Mouse (Mus musculus): ENCODE measurements at regions not wholly inside any gene's neighbourhood (a gene's known extent, or its start where the extent isn't known, plus 50 kb on each side); places are given as distances from the start of the nearest gene placed in this dataset.

DNA sequence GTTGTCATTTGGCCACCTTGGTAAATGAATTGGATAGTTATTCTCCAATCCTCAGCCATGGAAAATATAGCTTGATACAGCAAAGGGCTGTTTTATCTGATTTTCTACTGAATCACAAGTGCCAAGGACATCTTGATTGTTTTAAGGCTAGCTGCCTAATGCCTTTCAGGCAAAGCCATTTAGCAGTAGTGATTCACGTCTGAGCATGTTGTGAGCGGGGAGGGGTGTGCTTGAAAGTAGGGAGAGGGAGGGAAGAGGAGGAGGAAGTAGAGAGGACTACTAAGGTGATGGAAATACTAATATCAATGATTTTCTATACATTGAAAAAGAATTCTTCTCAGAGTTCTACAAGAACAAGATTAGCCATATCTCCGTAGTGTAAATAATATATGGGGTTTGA lies 362.9 kb upstream of the 5930422O12Rik start:
- WGBS, result 81% methylated on average over 3 of the region's 3 CpGs
- no peaks in the 10 kb centered on the region for H3K27me3 ChIP-seq
- no peaks in the 10 kb centered on the region for H3K9me3 ChIP-seq
- no peak overlapping the region for H3K4me2 ChIP-seq (replicated peaks)
- no peaks in the 10 kb centered on the region for H3K36me3 ChIP-seq
- H3K9ac ChIP-seq (replicated peaks), result no peak overlapping the region
- H3K4me1 ChIP-seq (replicated peaks), result no peaks in the 10 kb centered on the region
- no peak overlapping the region for H3K4me3 ChIP-seq (replicated peaks)
- no peak for ATAC-seq
- H3K27ac ChIP-seq, result no peak overlapping the region

- 88% methylated on average over 6 of the region's 6 CpGs for WGBS
- Histone ChIP-seq H3K36me3 (no peaks in the 10 kb centered on the region), H3K4me3 (replicated peaks) (no peak overlapping the region), H3K4me1 (replicated peaks) (no peaks in the 10 kb centered on the region), H3K9me3 (no peaks in the 10 kb centered on the region), H3K27ac (no peak overlapping the region), H3K27me3 (no peaks in the 10 kb centered on the region), H3K9ac (replicated peaks) (no peak overlapping the region), H3K4me2 (replicated peaks) (no peak overlapping the region)
- ATAC-seq, result no peak
Observed at GRCm38 (mm10) chr8:33066168-33066567, 362.3 kb upstream of the 5930422O12Rik start.

DNA sequence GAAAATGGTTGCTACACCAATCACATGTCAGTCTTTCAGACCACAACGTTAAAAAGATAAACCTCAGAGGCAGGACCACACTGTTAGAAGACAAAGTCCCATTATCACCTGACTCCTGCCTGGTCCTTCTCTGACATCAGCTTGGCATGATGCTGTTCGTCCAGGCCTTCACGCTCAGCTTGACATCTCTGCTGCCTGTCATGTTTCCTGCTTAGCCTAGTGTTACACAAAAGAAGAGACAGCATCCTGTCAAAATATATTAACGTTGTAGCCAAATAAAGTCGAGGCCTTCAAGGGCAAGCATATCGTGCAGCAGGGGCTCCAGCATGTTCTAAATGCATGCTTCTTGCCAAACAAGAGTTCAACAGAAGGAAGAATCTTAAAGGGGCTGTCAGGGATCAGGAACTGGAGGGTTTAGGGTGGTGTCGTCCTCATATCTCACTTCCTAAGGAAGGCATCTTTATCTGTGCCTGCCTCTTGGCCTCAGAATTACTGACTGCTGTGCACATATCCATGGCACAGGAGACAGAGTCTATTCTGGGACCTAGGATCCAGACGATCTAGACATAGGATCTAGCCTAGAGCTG lies 361.0 kb upstream of the 5930422O12Rik start:
- no peaks in the 10 kb centered on the region for H3K9me3 ChIP-seq

GRCm38 (mm10) chr8:33068468-33068867 lies 360.0 kb upstream of the 5930422O12Rik start:
- H3K36me3 ChIP-seq, result no peaks in the 10 kb centered on the region
- H3K4me2 ChIP-seq (replicated peaks), result no peak overlapping the region
- H3K4me3 ChIP-seq (replicated peaks), result no peak overlapping the region
- H3K27ac ChIP-seq, result no peak overlapping the region
- H3K27me3 ChIP-seq, result no peaks in the 10 kb centered on the region
- ATAC-seq, result no peak
- WGBS, result 85% methylated on average over 5 of the region's 5 CpGs
- H3K4me1 ChIP-seq (replicated peaks), result no peaks in the 10 kb centered on the region
- no peak overlapping the region for H3K9ac ChIP-seq (replicated peaks)
- no peaks in the 10 kb centered on the region for H3K9me3 ChIP-seq

More for the DNA sequence above, 361.0 kb upstream of the 5930422O12Rik start:
- Histone ChIP-seq H3K27me3 (no peaks in the 10 kb centered on the region), H3K4me2 (replicated peaks) (no peak overlapping the region), H3K36me3 (no peaks in the 10 kb centered on the region), H3K4me3 (replicated peaks) (no peak overlapping the region), H3K9ac (replicated peaks) (no peak overlapping the region), H3K27ac (no peak overlapping the region), H3K4me1 (replicated peaks) (no peaks in the 10 kb centered on the region)
- no peak for ATAC-seq
- WGBS, result 63% methylated on average over 8 of the region's 8 CpGs

- Histone ChIP-seq H3K4me2 (replicated peaks) (no peak overlapping the region), H3K27me3 (no peaks in the 10 kb centered on the region), H3K4me3 (replicated peaks) (no peak overlapping the region), H3K9me3 (no peaks in the 10 kb centered on the region), H3K27ac (no peak overlapping the region), H3K36me3 (no peaks in the 10 kb centered on the region), H3K4me1 (replicated peaks) (peaks cover 12% of the 10 kb centered on the region), H3K9ac (replicated peaks) (no peak overlapping the region)
- 41% methylated on average over 1 of the region's 1 CpGs for WGBS
- ATAC-seq, result no peak
Observed at GRCm38 (mm10) chr8:33075186-33075585, 353.3 kb upstream of the 5930422O12Rik start.

DNA sequence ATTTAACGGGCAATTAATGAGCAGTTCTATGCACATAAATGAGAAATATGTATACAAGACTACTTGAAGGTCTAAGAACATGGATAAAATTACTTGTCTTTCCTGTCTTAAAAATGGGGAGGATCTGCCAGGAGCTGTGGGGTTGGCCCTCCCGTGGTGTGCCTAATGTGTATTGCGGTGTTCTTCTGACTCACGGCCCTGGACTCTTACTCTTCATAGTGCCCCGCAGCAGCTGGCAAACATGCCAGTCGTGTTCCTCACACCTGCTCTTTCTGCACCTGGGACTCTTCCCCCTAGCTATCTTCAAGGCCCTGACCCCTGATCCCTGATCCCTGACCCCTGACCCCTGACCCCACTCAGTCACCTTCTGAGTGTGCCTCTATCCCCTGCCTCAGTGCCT lies 352.3 kb upstream of the 5930422O12Rik start:
- no peak overlapping the region for H3K27ac ChIP-seq
- no peak overlapping the region for H3K4me2 ChIP-seq (replicated peaks)
- no peaks in the 10 kb centered on the region for H3K9me3 ChIP-seq
- no peaks in the 10 kb centered on the region for H3K27me3 ChIP-seq
- no peak overlapping the region for H3K9ac ChIP-seq (replicated peaks)
- H3K4me3 ChIP-seq (replicated peaks), result no peak overlapping the region
- 84% methylated on average over 6 of the region's 6 CpGs for whole genome bisulfite sequencing
- peaks cover 12% of the 10 kb centered on the region for H3K4me1 ChIP-seq (replicated peaks)
- no peak for ATAC-seq
- H3K36me3 ChIP-seq, result no peaks in the 10 kb centered on the region

DNA sequence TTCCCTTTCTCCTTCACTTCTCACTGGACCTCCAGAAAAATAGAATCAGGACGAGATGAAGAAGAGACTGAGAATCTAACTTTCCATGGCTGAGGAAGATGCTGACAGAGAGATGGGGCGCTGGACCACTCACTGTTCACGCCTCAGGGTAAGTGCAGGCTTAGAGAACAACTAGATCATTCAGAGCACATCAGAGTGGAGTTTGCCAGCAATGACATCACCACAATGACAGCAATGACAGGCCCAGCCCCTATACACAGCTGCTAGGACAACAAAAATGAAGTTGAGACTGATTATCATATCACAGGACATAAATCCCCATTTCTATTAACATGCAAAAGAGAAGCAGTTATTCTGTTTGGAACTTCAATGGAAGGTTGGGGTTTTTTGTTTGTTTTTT lies 350.4 kb upstream of the 5930422O12Rik start:
- Histone ChIP-seq H3K4me2 (replicated peaks) (no peak overlapping the region), H3K9ac (replicated peaks) (no peak overlapping the region), H3K4me1 (replicated peaks) (peaks cover 12% of the 10 kb centered on the region), H3K4me3 (replicated peaks) (no peak overlapping the region), H3K27me3 (no peaks in the 10 kb centered on the region), H3K27ac (no peak overlapping the region), H3K9me3 (no peaks in the 10 kb centered on the region), H3K36me3 (no peaks in the 10 kb centered on the region)
- ATAC-seq, result peak; percentile 78; the same call in 1 of the 2 replicates
- 49% methylated on average over 3 of the region's 3 CpGs for WGBS

GRCm38 (mm10) chr8:33079867-33080585 lies 348.5 kb upstream of the 5930422O12Rik start:
- Histone ChIP-seq H3K4me3 (replicated peaks) (no peak overlapping the region), H3K9me3 (no peaks in the 10 kb centered on the region), H3K36me3 (no peaks in the 10 kb centered on the region), H3K9ac (replicated peaks) (no peak overlapping the region), H3K27ac (no peak overlapping the region), H3K27me3 (no peaks in the 10 kb centered on the region), H3K4me2 (replicated peaks) (no peak overlapping the region), H3K4me1 (replicated peaks) (peaks cover 10% of the 10 kb centered on the region)
- ATAC-seq, result no peak
- 84% methylated on average over 12 of the region's 12 CpGs for WGBS

DNA sequence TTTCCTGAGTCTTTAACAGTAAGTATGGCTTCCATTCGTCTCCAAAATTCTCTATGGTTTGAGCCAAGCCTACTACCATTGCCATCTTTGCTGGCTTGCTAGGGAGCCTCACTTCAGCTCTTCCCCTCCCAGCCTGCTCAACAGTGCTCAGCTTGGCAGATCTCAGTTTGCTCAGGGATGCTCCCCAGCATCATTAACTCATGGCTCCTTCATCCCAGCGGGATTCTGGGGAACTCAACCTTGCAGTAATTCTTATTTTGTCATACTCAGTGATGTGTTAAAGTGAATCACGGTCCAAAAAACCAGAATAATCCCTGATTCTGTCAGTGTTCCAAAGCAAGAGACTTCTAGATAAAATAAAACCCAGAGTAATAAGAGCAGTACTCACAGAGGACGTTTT lies 346.6 kb upstream of the 5930422O12Rik start:
- Histone ChIP-seq H3K36me3 (no peaks in the 10 kb centered on the region), H3K9ac (replicated peaks) (no peak overlapping the region), H3K27ac (no peak overlapping the region), H3K4me1 (replicated peaks) (peaks cover 9% of the 10 kb centered on the region; the same call in 1 of the 2 replicates), H3K9me3 (no peaks in the 10 kb centered on the region), H3K27me3 (no peaks in the 10 kb centered on the region), H3K4me2 (replicated peaks) (no peak overlapping the region), H3K4me3 (replicated peaks) (no peak overlapping the region)
- WGBS, result 76% methylated on average over 4 of the region's 4 CpGs
- no peak for ATAC-seq

GRCm38 (mm10) chr8:33085461-33085860 lies 343.0 kb upstream of the 5930422O12Rik start:
- H3K4me1 ChIP-seq (replicated peaks), result peaks cover 5% of the 10 kb centered on the region; the same call in 1 of the 2 replicates
- H3K36me3 ChIP-seq, result no peaks in the 10 kb centered on the region
- 0 out of 2 replicates have a peak, but pooled peaks have one; percentile 43 for ATAC-seq
- H3K27ac ChIP-seq, result no peak overlapping the region
- H3K9ac ChIP-seq (replicated peaks), result no peak overlapping the region
- H3K9me3 ChIP-seq, result no peaks in the 10 kb centered on the region
- H3K27me3 ChIP-seq, result no peaks in the 10 kb centered on the region
- no peak overlapping the region for H3K4me3 ChIP-seq (replicated peaks)
- H3K4me2 ChIP-seq (replicated peaks), result no peak overlapping the region
- WGBS, result 25% methylated on average over 5 of the region's 5 CpGs

DNA sequence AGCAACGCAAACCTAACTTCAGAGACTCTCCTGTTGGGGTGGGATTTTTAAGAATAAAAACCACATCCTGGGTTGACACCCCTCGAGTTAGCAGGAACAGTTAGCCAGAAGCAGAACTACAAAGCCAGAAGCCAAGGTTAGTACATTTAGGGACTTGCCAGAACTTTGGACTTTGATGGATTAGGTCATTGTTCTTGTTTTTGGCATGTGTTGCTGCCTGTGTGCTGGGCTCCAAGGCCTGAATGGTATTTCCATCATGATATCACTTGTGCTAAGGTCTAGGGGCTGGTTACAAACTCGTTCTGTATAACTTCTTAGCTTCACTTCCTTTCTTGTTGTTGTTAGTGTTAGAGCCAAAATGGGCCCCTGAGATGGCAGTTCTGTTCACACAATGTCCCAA lies 338.8 kb upstream of the 5930422O12Rik start:
- no peak overlapping the region for H3K4me2 ChIP-seq (replicated peaks)
- no peak for ATAC-seq
- H3K9ac ChIP-seq (replicated peaks), result no peak overlapping the region
- no peaks in the 10 kb centered on the region for H3K27me3 ChIP-seq
- no peak overlapping the region for H3K27ac ChIP-seq
- H3K9me3 ChIP-seq, result no peaks in the 10 kb centered on the region
- no peaks in the 10 kb centered on the region for H3K36me3 ChIP-seq
- no peak overlapping the region for H3K4me3 ChIP-seq (replicated peaks)
- peaks cover 5% of the 10 kb centered on the region; the same call in 1 of the 2 replicates for H3K4me1 ChIP-seq (replicated peaks)
- 78% methylated on average over 3 of the region's 3 CpGs for WGBS

DNA sequence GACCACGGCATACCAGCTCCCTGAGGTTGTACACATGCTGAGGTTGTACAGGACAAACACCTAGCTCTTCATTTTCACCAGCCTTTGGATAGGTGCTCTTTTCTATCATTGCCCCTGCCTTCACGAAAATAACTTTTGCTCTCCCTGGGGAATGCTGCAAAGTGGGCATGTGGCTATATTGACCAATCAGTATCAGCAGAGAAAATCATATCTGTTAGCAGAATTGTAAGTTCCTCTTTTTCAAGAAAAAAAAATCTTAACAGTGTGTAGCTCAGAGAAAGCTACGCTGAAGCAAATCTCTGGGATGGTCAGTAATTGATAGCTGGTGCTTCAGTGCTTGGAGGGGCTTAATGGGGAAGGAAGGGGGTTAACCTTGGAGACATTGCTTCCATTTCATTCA lies 319.6 kb upstream of the 5930422O12Rik start:
- 87% methylated on average over 3 of the region's 3 CpGs for WGBS
- Histone ChIP-seq H3K27me3 (no peaks in the 10 kb centered on the region), H3K4me3 (replicated peaks) (no peak overlapping the region), H3K4me1 (replicated peaks) (no peaks in the 10 kb centered on the region), H3K9ac (replicated peaks) (no peak overlapping the region), H3K4me2 (replicated peaks) (no peak overlapping the region), H3K27ac (no peak overlapping the region), H3K9me3 (no peaks in the 10 kb centered on the region), H3K36me3 (no peaks in the 10 kb centered on the region)
- no peak for ATAC-seq
